Mouse (Mus musculus) limb, embryonic 14.5 days (tissue): ENCODE results near the gene Sox5. TPM values are rescaled to one million over a fixed set of nuclear protein-coding genes. Genes with fewer than 3 reads are reported as not detected.

Experiments
- ATAC-seq: fragments of 200-750 bp; cut with Nextera tagmentation; 2 replicates; pipeline ENCODE4 v1.8.0; 2017; ENCODE audit warnings: low read depth, moderate number of reproducible peaks, moderate TSS enrichment; ENCODE audit not compliant: low FRiP score
- DNase-seq: peaks from one replicate; pipeline ENCODE4 v3.0.0-alpha.2; 2015; ENCODE audit warnings: low spot score
- H3K27ac ChIP-seq: fragments of 300-500 bp; sonication (generic); replicated peaks from 2 replicates; pipeline ENCODE4 v1.5.1; 2014; ENCODE audit warnings: low read depth, mild to moderate bottlenecking, low read length, moderate library complexity, mixed read lengths
- H3K27me3 ChIP-seq: fragments of 300-500 bp; sonication (generic); 2 replicates; pipeline ENCODE4 v1.6.1; 2014; ENCODE audit warnings: low read length, mixed read lengths; ENCODE audit not compliant: control insufficient read depth, insufficient read depth
- H3K36me3 ChIP-seq: fragments of 300-500 bp; sonication (generic); 2 replicates; pipeline ENCODE4 v1.6.1; 2014; ENCODE audit warnings: mild to moderate bottlenecking, low read length, moderate library complexity, mixed read lengths; ENCODE audit not compliant: control insufficient read depth, insufficient read depth
- H3K4me1 ChIP-seq: fragments of 300-500 bp; sonication (generic); 2 replicates; pipeline ENCODE4 v1.6.1; 2014; ENCODE audit warnings: antibody characterized with exemption, low read length, mixed read lengths; ENCODE audit not compliant: control insufficient read depth, insufficient read depth
- H3K4me2 ChIP-seq: fragments of 300-500 bp; sonication (generic); replicated peaks from 2 replicates; pipeline ENCODE4 v1.6.1; 2014; ENCODE audit warnings: low read depth, mild to moderate bottlenecking, low read length, moderate library complexity; ENCODE audit not compliant: severe bottlenecking
- H3K4me3 ChIP-seq: fragments of 300-500 bp; sonication (generic); replicated peaks from 2 replicates; pipeline ENCODE4 v1.5.1; 2014; ENCODE audit warnings: low read length
- H3K9ac ChIP-seq: fragments of 300-500 bp; sonication (generic); 2 replicates; pipeline ENCODE4 v1.6.1; 2014; ENCODE audit warnings: mild to moderate bottlenecking, low read depth, low read length, moderate library complexity; ENCODE audit not compliant: severe bottlenecking
- H3K9me3 ChIP-seq: fragments of 300-500 bp; sonication (generic); 2 replicates; pipeline ENCODE4 v1.6.1; 2016; ENCODE audit warnings: low read length; ENCODE audit not compliant: control insufficient read depth
- POLR2A ChIP-seq: fragments of 200-500 bp; IDR thresholded peaks from 2 replicates; pipeline ENCODE4 v1.8.0; 2012; ENCODE audit warnings: inconsistent platforms, mild to moderate bottlenecking, moderate library complexity, borderline replicate concordance; ENCODE audit not compliant: insufficient read depth, insufficient read length; ENCODE audit errors: extremely low read depth
- WGBS: fragments of 180-500 bp; shearing (Covaris S2); extraction: QIAGEN DNeasy Blood & Tissue Kit; methylation state at CpG from one replicate; pipeline ENCODE4 v1.1.7; 2014; 5-methylcytosine and 5-hydroxymethylcytosine counted together
- polyA plus RNA-seq, 2 experiments: library from polyadenylated mRNA; depleted of rRNA in 1 of 2; stranded (reverse) in 1 of 2; unstranded in 1 of 2; fragments of >200 nt; fragmentation: Nextera tagmentation in 1 of 2; extraction: Ambion mirVana in 1 of 2; gene quantifications; 2 replicates each; pipeline versions ENCODE4 v1.2.1 to v1.2.3; 2012 to 2014

Sox5 gene
- polyA plus RNA-seq, 2 experiments: 20.6 to 32.8 TPM

DNA sequence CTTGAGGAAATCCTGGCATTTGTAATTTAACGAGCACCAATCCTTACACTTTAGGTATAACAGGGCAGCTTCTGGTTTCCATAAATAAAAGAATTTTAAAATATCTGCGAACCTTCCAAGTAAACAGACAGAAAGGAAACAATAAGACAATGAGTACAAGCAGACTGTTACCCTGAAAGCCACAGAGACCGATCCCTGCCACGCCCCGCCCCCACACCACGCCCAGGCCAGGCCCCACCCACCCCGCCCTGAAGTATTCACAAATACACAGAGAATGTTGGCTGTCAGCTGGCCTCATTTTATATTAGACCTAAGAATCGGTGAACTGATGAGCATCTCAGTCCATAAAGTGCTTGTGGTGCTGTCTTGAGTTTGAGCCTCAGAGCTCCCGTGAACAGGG is 117.0 kb downstream of the Sox5 start:
- H3K4me3 ChIP-seq: no peak overlapping the region
- no peak for DNase-seq
- WGBS: 78% methylated on average over 9 of the region's 9 CpGs
- no peak overlapping the region for H3K4me2 ChIP-seq
- no peak for ATAC-seq
- no peak for TF ChIP-seq POLR2A
- no peak overlapping the region for H3K27ac ChIP-seq
- H3K4me1 ChIP-seq: peaks cover 7% of the 10 kb centered on the region; the same call in 1 of the 2 replicates
- H3K9me3 ChIP-seq: no peaks in the 10 kb centered on the region
- no peaks in the 10 kb centered on the region for H3K36me3 ChIP-seq
- no peak overlapping the region for H3K9ac ChIP-seq
- no peaks in the 10 kb centered on the region for H3K27me3 ChIP-seq

DNA sequence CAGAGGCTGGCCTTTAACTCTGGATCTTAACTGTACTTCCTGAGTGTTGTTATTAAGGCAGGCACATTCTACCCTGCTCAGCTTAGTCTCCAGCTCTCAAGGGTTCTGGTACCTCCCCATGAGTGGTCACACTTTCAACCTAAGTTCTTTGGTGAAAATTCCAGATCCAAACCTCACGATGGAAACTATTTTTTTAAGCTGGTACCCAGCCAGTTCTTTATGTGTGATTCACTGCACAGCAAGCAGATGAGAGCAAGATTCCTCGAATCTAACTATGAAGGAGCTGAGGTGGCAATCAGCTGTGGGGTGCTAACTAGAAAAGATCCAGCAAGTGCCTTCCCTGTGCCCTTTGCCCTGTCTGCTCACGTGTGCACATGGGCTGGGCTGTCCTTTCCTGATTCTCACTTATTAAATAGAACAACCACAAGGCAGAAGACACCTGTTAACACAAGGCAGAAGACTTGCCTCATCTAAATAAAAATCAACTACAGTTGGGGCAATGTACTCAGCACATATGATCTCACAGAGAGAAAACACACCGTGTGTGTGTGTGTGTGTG is 118.2 kb downstream of the Sox5 start:
- no peak overlapping the region for H3K9ac ChIP-seq
- ATAC-seq: no peak

DNA sequence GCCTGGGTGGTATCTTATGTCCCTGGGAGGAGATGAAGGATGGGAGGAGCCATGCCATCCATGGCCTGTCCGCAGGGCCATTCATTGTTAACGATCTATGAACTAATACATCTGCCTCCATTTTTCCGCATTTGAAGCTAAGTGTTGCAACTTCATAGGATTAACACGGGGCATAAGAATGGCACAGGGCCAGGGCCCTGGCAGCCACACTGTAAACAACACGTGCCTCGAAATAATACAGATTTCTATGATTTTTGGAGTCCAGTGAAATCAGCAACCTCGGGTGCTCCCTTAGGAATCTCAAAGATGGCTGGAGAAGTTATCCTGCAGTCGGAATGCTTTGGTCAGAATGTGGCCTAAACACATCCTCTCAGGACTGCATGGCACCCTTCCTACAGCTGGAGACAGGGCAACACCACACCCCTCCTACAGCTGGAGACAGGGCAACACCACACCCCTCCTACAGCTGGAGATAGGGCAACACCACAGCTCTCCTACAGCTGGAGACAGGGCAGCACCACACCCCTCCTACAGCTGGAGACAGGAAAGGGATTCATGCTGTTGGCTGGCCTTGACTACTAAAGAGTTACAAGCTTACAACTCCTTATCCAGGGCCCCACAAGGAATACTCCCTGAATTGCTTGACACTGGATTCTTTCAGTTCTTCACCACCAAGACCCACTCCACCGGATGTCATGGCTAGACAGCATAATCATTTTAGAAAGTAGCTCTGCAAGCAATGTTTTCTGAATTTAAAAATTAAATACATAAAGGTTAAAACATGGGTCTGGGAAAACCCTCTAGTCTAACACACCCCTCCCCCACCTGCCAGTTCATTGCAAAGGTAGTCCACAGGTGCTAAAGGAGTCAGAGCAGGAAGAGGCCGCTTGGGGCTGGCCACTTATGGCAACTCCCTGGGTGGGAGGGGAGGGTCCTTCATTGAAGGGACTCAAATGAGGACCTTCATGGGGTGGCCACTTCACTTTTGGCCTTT is 122.4 kb downstream of the Sox5 start:
- WGBS: 73% methylated on average over 10 of the region's 10 CpGs
- no peaks in the 10 kb centered on the region for H3K9me3 ChIP-seq
- H3K4me2 ChIP-seq: no peak overlapping the region
- no peak for ATAC-seq
- DNase-seq: no peak
- H3K4me3 ChIP-seq: no peak overlapping the region
- no peak overlapping the region for H3K27ac ChIP-seq
- H3K36me3 ChIP-seq: no peaks in the 10 kb centered on the region
- no peak for TF ChIP-seq POLR2A
- no peak overlapping the region for H3K9ac ChIP-seq
- peaks cover 13% of the 10 kb centered on the region; the same call in 1 of the 2 replicates for H3K4me1 ChIP-seq
- no peaks in the 10 kb centered on the region for H3K27me3 ChIP-seq

More for the DNA sequence above, 118.2 kb downstream of the Sox5 start:
- Histone ChIP-seq H3K27me3 (no peaks in the 10 kb centered on the region), H3K36me3 (no peaks in the 10 kb centered on the region), H3K4me1 (peaks cover 13% of the 10 kb centered on the region; the same call in 1 of the 2 replicates), H3K9me3 (no peaks in the 10 kb centered on the region), H3K4me3 (no peak overlapping the region), H3K27ac (no peak overlapping the region), H3K4me2 (no peak overlapping the region)
- DNase-seq: no peak
- 71% methylated on average over 4 of the region's 4 CpGs for WGBS
- no peak for TF ChIP-seq POLR2A

DNA sequence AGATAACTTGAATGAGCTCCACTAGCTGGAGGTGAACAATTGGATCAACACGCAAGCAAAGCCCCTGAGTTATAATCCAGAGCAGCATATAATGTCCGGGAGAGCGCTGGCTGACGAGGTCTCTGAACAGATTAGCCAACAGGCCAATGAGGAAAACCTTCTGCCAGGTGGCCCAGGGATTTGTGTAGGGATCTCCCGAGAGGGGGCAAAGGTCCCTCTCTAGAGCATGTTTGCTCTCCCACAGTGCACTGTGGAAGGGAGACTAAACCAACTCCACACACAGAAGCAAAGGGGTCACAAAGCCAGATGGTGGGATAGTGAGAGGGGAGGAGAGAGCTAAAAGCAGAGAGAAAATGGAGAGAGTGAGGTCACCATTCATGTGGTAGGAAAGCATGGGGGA is 128.9 kb downstream of the Sox5 start:
- H3K9me3 ChIP-seq: no peaks in the 10 kb centered on the region
- DNase-seq (no peak), ATAC-seq (no peak)
- H3K27ac ChIP-seq: no peak overlapping the region
- peaks cover 6% of the 10 kb centered on the region for H3K4me1 ChIP-seq
- H3K9ac ChIP-seq: no peak overlapping the region
- no peak for TF ChIP-seq POLR2A
- H3K36me3 ChIP-seq: no peaks in the 10 kb centered on the region
- no peak overlapping the region for H3K4me3 ChIP-seq
- H3K27me3 ChIP-seq: no peaks in the 10 kb centered on the region
- H3K4me2 ChIP-seq: no peak overlapping the region
- 80% methylated on average over 5 of the region's 5 CpGs for WGBS

DNA sequence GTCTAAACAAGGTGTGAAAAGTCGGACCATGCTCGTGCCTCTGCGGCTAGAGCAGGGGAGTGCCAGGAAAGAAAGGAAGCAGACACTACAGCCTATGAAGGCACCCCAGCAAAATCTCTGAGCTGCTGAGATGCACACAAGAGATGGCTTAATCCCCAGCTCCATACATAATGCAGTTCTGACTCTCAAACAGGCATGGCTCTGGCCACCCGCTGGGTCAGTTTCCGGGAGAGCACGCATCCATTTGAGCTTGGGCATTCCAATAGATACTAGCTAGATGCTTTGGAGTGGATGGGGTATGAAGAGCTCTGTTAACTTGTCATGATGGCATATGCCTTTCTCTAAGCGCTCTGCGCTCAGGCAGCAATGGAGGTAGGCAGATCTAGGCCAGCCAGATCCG is 132.9 kb downstream of the Sox5 start:
- DNase-seq (no peak), ATAC-seq (no peak)
- H3K4me1 ChIP-seq: peaks cover 6% of the 10 kb centered on the region
- H3K4me2 ChIP-seq: no peak overlapping the region
- H3K4me3 ChIP-seq: no peak overlapping the region
- no peaks in the 10 kb centered on the region for H3K9me3 ChIP-seq
- H3K36me3 ChIP-seq: no peaks in the 10 kb centered on the region
- H3K9ac ChIP-seq: no peak overlapping the region
- no peak for TF ChIP-seq POLR2A
- no peak overlapping the region for H3K27ac ChIP-seq
- H3K27me3 ChIP-seq: no peaks in the 10 kb centered on the region
- WGBS: 60% methylated on average over 9 of the region's 9 CpGs
